Mouse (Mus musculus): ENCODE results near the gene Zfp467.

Gene Zfp467

DNA sequence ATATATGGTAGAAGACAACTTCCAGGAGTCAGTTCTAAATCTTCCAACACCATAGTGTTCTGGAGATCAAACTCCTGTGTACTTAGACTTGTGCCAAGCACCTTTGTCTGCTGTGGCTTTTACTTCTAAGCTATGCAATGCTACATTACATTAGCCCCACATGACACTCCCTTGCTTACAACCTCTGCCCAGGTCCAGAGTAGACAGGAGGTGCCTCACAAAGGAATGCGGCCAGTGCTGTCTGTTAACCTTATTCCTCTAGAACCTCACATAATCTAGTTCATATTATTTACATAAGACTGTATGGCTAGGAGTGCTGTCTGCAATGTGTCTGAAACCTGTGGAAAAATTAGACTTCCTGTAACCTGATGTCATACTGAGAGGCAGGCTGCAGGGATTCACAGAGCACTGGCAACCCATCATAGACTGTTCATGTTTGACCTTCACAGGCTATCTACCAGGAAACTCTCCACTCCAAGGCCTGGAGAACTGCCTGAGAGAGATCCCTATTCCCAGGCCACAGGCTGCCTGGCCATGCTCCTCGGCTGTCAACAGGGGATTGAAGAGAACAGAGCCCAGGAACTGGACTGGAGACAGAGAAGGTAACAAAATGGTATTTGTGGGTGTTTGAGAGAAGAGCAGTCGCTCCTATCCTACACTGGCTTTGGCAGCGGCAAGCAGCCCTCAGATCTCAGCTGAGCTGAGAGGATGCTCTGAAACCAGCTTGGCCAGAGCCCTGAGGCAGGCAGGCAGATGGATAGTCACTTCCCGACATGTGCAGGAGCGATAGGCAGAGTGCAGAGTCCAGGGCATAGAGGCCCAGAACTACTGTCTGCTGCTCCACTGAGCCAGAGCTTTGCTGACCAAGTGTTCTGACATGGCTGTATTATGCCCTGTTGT, 34.2 kb downstream of the Zfp467 start:
- DNase-seq (ENCODE audit: low read depth, low spot score): no peak

GRCm38 (mm10) chr6:48410551-48410950, 35.1 kb downstream of the Zfp467 start:
- DNase-seq (ENCODE audit: low read depth, low spot score): no peak

GRCm38 (mm10) chr6:48409726-48410343, 35.8 kb downstream of the Zfp467 start:
- no peak for DNase-seq (ENCODE audit: low read depth, low spot score)

- DNase-seq (ENCODE audit: low read depth, low spot score): no peak
These were observed 41.6 kb downstream of the Zfp467 start for GRCm38 (mm10) chr6:48404071-48404470.

DNA sequence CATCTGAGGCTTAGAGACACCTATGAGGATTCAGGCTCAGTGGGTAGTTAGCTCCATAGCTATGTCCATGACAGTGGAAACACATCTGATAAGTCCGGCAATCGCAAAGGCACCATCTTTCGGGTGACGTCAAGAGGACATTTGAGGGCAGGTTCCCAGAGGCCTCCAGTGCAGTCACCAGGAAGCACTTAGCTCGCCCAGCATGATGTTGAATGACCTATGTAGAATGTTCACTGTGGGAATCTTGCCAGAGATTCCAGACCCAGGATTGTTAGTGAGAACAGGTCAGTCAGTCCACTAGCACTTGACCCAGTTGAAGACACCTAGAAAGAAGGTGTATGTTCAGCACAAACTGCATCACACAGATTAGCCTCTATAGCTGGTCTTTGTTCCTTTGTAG, 45.7 kb downstream of the Zfp467 start:
- DNase-seq (ENCODE audit: low read depth, low spot score): no peak

- DNase-seq (ENCODE audit: low read depth, low spot score): peak; percentile 18
These were observed 48.3 kb downstream of the Zfp467 start for GRCm38 (mm10) chr6:48397336-48397735.

- no peak for DNase-seq (ENCODE audit: low read depth, low spot score)
These were observed 48.9 kb downstream of the Zfp467 start for GRCm38 (mm10) chr6:48396686-48397085.

DNA sequence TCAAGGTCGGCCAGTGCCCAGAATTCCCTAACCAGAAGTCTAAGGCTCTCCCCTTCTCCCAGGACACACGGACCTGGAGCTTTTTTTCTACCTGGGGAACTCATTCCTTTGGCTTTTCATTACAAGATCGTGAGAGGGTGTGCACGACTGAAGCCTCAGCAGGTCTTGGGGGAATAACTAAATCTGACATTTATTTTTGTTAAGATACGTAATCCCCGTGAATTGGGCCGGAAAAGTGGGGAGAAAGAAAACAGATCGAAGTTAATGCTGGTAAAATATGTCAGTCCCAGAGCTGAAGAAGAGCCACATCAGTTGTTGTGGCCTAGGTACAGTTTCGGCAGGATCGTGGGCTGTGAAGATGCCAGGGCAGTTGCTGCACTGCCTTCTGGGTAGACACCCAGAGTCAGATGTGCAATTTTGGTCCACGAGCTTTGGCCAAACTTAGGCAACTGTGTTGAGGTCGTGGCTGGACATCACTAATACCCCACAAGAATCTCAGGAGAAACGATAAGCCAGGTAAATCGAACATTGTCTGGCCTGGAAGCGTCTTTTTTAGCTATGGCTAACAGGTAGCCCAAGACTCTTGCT, 49.5 kb downstream of the Zfp467 start:
- DNase-seq (ENCODE audit: low read depth, low spot score): no peak

DNA sequence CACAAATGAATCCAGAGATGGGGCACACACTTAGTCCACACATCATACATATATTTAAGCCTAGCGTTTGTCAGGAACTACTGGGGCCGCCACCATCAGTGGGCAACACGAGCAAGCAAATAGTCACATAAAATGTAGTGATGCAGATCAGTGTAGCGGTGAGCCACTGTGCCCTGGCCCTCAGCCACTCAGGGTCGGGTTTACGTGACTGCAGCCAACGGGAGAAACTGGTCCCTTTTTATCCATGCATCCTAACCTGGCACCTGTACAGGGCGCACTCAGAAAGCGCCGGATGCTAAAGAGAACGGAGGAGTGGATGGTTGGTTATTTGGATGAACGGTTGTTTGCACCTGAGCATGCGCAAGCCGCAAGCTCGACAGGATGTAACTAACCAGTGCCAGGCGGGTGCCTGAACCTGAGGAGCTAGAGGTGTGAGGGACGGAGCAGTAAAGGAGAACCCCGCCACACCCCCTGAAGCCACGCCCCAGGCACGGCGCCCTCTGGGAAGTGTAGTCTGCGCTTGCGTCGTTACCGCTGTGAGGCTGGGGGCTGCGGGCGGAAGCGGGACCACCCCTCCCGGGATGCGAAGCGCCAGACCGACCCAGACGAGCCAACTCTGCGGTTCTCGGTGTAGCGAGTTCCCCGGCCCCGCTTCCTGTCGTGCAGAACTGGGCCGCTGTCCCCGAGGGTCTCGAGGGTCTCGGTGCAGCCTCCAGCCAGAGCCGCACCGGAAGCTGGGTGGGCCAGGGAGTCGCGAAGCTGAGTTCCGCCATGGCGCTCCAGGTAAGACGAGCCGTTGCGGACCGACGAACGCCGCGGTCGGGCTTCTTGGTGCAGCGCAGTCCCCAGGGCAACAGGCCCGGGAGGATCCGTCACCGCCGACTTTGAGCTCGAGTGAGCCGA, 50.3 kb downstream of the Zfp467 start, which contains the start of gene Krba1:
Krba1 (plus strand) TSS at position 482 of the 903 bp plus-strand sequence.
- peak; percentile 95 for DNase-seq (ENCODE audit: low read depth, low spot score)

- DNase-seq (ENCODE audit: low read depth, low spot score): no peak
These were observed 51.8 kb downstream of the Zfp467 start for GRCm38 (mm10) chr6:48393811-48394210.

GRCm38 (mm10) chr6:48388221-48388620, 57.4 kb downstream of the Zfp467 start:
- no peak for DNase-seq (ENCODE audit: low read depth, low spot score)
